Mouse (Mus musculus): ENCODE measurements around the gene Acoxl.

- no peak for TF ChIP-seq GATA1 (IDR thresholded peaks at IDR 0.05; ENCODE audit: low read length)
- TF ChIP-seq TAL1 (IDR thresholded peaks at IDR 0.05; ENCODE audit: low read length): no peak
These were observed 233.1 kb downstream of the Acoxl start for GRCm38 (mm10) chr2:128071791-128072190.

Measured in erythroblast, embryonic 14.5 days (primary cell).